Mouse (Mus musculus): ENCODE results near the gene Ube2g1. TPM values are rescaled to one million over a fixed set of nuclear protein-coding genes. Genes with fewer than 3 reads are reported as not detected.

Ube2g1 gene
- total and polyA plus RNA-seq, 3 experiments, result 14.0 to 65.0 (median 53.8) TPM

DNA sequence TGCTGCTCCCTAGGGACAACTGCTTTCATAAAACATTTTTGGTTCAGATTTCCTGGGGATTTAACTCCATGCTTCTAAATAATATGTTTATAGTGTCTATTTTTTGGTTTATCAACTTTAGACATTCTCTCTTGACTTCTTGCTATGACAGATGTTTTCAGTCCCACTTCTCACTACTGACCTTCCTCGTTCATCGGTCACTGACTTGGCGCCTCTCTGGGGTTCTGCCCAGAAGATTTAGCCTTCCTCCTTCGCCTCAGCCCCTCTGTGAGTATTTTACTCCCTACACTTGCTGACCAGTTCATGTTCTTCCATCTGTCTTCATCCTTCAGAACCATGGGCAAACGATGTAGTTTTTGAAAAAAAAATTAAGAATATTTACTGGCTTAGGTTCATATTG lies 38.3 kb downstream of the Ube2g1 start:
- no peak overlapping the region for H3K4me3 ChIP-seq
- H3K79me2 ChIP-seq (replicated peaks; ENCODE audit: control insufficient read depth, insufficient read depth, low read length), result no peaks in the 10 kb centered on the region; the same call in none of the 2 replicates
- H3K27me3 ChIP-seq (ENCODE audit: control insufficient read depth, insufficient read depth, low read length), result no peaks in the 10 kb centered on the region
- intact Hi-C loops (cut with DNase I), result no loop called here
- no peak for DNase-seq
- 70% methylated on average over 5 of the region's 5 CpGs for WGBS
- no peak overlapping the region for H3K9ac ChIP-seq (ENCODE audit: low read depth, low read length)
- no peaks in the 10 kb centered on the region; the same call in 1 of the 2 replicates for H3K36me3 ChIP-seq (ENCODE audit: control insufficient read depth, insufficient read depth, low read length)
- H3K27ac ChIP-seq, result no peak overlapping the region
- no peak for TF ChIP-seq EP300 (IDR thresholded peaks at IDR 0.05; ENCODE audit: insufficient read depth, low read depth, low read length)
- TF ChIP-seq CTCF (IDR thresholded peaks at IDR 0.05), result no peak
- TF ChIP-seq POLR2A (IDR thresholded peaks at IDR 0.05; ENCODE audit: insufficient read depth, low read depth, low read length), result no peak
- H3K4me1 ChIP-seq (ENCODE audit: control insufficient read depth, insufficient read depth, low read length), result peaks cover 4% of the 10 kb centered on the region

DNA sequence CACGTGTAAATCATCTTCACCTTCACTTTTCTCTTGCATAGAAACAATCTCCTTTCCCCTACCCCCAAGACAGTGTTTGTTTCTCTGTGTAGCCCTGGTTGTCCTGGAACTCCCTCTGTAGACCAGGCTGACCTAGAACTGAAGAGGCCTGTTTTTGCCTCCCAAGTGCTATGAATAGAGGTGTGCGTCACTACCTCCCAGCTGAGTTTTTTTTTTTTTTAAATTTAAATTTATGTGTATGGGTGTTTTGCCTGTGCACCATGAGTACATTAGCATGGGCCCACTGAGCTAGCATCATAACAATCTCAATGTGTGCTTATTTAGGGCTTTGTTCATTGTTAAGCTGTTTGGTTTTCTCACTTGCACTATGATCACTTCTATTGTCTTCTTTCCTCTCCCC lies 43.3 kb downstream of the Ube2g1 start:
- DNase-seq, result no peak
- 77% methylated on average over 2 of the region's 2 CpGs for WGBS
- H3K4me3 ChIP-seq, result no peak overlapping the region
- TF ChIP-seq POLR2A (IDR thresholded peaks at IDR 0.05; ENCODE audit: insufficient read depth, low read depth, low read length) (no peak), EP300 (IDR thresholded peaks at IDR 0.05; ENCODE audit: insufficient read depth, low read depth, low read length) (no peak), CTCF (IDR thresholded peaks at IDR 0.05) (no peak)
- peaks cover 3% of the 10 kb centered on the region for H3K4me1 ChIP-seq (ENCODE audit: control insufficient read depth, insufficient read depth, low read length)
- H3K79me2 ChIP-seq (replicated peaks; ENCODE audit: control insufficient read depth, insufficient read depth, low read length), result peaks cover 2% of the 10 kb centered on the region
- intact Hi-C loops (cut with DNase I), result loop anchor here (5.0 kb wide), 1 partner anchor 43 kb away; the partner anchor contains the start of gene Ube2g1
- no peaks in the 10 kb centered on the region for H3K27me3 ChIP-seq (ENCODE audit: control insufficient read depth, insufficient read depth, low read length)
- H3K36me3 ChIP-seq (ENCODE audit: control insufficient read depth, insufficient read depth, low read length), result no peaks in the 10 kb centered on the region; the same call in 1 of the 2 replicates
- no peak overlapping the region for H3K9ac ChIP-seq (ENCODE audit: low read depth, low read length)
- no peak overlapping the region for H3K27ac ChIP-seq

DNA sequence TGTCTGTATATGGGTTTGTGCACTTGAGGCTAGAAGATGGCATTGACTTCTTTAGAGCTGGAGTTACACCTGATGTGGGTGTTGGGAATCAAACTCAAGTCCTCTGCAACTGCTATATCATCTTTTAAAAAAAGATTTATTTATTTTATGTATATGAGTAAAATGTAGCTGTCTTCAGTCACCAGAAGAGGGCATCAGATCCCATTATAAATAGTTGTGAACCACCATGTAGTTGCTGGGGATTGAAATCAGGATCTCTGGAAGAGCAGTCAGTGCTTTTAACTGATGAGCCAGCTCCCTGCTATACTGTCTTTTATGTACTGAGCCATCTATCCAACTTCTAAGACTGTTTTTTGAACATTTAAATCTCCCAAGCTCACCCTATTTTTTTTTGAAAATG lies 52.8 kb downstream of the Ube2g1 start:
- Histone ChIP-seq H3K36me3 (ENCODE audit: control insufficient read depth, insufficient read depth, low read length) (no peaks in the 10 kb centered on the region), H3K27ac (no peak overlapping the region), H3K27me3 (ENCODE audit: control insufficient read depth, insufficient read depth, low read length) (no peaks in the 10 kb centered on the region), H3K79me2 (replicated peaks; ENCODE audit: control insufficient read depth, insufficient read depth, low read length) (peaks cover 1% of the 10 kb centered on the region; the same call in 1 of the 2 replicates), H3K9ac (ENCODE audit: low read depth, low read length) (no peak overlapping the region), H3K4me3 (no peak overlapping the region), H3K4me1 (ENCODE audit: control insufficient read depth, insufficient read depth, low read length) (no peaks in the 10 kb centered on the region)
- intact Hi-C loops (cut with DNase I), result no loop called here
- TF ChIP-seq CTCF (IDR thresholded peaks at IDR 0.05), result peak; percentile 59
- TF ChIP-seq EP300 (IDR thresholded peaks at IDR 0.05; ENCODE audit: insufficient read depth, low read depth, low read length), result no peak
- DNase-seq, result no peak

DNA sequence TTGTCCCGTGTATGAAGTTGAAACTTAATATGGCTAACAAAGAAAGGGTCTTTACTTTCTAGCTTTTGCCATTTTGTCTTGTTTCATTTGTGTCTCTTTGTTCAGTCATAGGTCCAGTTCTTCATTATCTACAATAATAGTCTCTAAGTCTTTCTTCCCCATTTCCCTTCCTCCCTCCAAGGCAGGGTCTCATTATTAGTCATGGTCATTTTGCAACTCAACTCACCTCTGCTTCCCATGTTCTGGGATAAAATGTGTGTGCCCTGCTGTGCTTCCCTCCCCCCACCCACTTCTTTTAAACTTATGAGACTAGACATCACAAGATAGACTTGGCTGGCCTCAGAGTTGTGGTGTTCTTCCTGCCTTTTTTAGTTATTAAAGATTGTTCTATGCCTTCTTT lies 53.3 kb downstream of the Ube2g1 start:
- intact Hi-C loops (cut with DNase I), result no loop called here
- no peaks in the 10 kb centered on the region for H3K27me3 ChIP-seq (ENCODE audit: control insufficient read depth, insufficient read depth, low read length)
- no peak overlapping the region for H3K27ac ChIP-seq
- no peak for DNase-seq
- H3K9ac ChIP-seq (ENCODE audit: low read depth, low read length), result no peak overlapping the region
- peaks cover 1% of the 10 kb centered on the region; the same call in 1 of the 2 replicates for H3K79me2 ChIP-seq (replicated peaks; ENCODE audit: control insufficient read depth, insufficient read depth, low read length)
- TF ChIP-seq EP300 (IDR thresholded peaks at IDR 0.05; ENCODE audit: insufficient read depth, low read depth, low read length) (no peak), POLR2A (IDR thresholded peaks at IDR 0.05; ENCODE audit: insufficient read depth, low read depth, low read length) (no peak), CTCF (IDR thresholded peaks at IDR 0.05) (no peak)
- H3K36me3 ChIP-seq (ENCODE audit: control insufficient read depth, insufficient read depth, low read length), result no peaks in the 10 kb centered on the region
- H3K4me1 ChIP-seq (ENCODE audit: control insufficient read depth, insufficient read depth, low read length), result no peaks in the 10 kb centered on the region
- H3K4me3 ChIP-seq, result no peak overlapping the region
- WGBS, result 98% methylated on average over 1 of the region's 1 CpGs

DNA sequence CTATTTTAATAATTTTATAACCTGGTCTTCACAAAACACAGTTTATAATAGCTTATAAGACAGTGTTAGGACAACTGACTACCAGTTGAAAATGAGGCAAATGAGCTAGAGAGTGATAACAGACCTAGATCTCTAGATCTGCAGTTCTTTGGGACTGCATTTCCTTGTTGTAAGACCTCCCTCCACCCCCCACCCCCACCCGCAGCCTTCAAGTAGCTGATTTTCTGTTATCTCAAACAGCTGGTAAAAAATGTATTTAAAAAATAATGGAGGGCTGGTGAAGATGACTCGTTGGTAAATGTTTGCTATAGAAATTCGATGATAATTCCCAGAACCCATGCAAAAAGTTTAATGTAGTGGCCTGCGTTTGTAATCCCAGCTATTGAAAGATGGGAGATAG lies 57.6 kb downstream of the Ube2g1 start:
- H3K9ac ChIP-seq (ENCODE audit: low read depth, low read length), result no peak overlapping the region

DNA sequence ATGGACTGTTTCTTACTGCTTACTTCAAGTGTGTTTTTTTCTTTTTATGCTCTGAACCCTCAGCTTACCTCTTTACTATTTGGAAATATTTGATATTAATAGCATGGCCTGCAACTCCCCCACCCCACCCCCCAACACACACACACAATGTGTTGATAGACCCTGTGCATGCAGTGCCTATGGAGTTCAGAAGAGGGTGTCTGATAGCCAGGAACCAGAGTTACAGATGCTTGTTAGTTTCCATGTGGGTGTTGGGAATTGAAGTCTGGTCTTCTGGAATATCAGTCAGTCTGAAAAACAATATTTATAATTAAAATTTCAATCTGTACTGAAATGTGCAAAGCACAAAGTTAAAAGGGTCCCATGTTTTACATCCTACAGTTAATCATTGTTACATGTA lies 63.6 kb downstream of the Ube2g1 start:
- Histone ChIP-seq H3K36me3 (ENCODE audit: control insufficient read depth, insufficient read depth, low read length) (peaks cover 4% of the 10 kb centered on the region; the same call in 1 of the 2 replicates), H3K9ac (ENCODE audit: low read depth, low read length) (no peak overlapping the region), H3K4me3 (no peak overlapping the region), H3K4me1 (ENCODE audit: control insufficient read depth, insufficient read depth, low read length) (peaks cover 1% of the 10 kb centered on the region; the same call in 1 of the 2 replicates), H3K79me2 (replicated peaks; ENCODE audit: control insufficient read depth, insufficient read depth, low read length) (no peaks in the 10 kb centered on the region; the same call in 1 of the 2 replicates), H3K27ac (no peak overlapping the region), H3K27me3 (ENCODE audit: control insufficient read depth, insufficient read depth, low read length) (no peaks in the 10 kb centered on the region)
- no peak for TF ChIP-seq CTCF (IDR thresholded peaks at IDR 0.05)
- TF ChIP-seq POLR2A (IDR thresholded peaks at IDR 0.05; ENCODE audit: insufficient read depth, low read depth, low read length), result no peak
- TF ChIP-seq EP300 (IDR thresholded peaks at IDR 0.05; ENCODE audit: insufficient read depth, low read depth, low read length), result no peak
- intact Hi-C loops (cut with DNase I), result no loop called here
- no peak for DNase-seq

More for the DNA sequence above, 57.6 kb downstream of the Ube2g1 start:
- intact Hi-C loops (cut with DNase I), result no loop called here
- Histone ChIP-seq H3K27me3 (ENCODE audit: control insufficient read depth, insufficient read depth, low read length) (no peaks in the 10 kb centered on the region), H3K4me1 (ENCODE audit: control insufficient read depth, insufficient read depth, low read length) (no peaks in the 10 kb centered on the region), H3K27ac (no peak overlapping the region), H3K36me3 (ENCODE audit: control insufficient read depth, insufficient read depth, low read length) (no peaks in the 10 kb centered on the region), H3K4me3 (no peak overlapping the region), H3K79me2 (replicated peaks; ENCODE audit: control insufficient read depth, insufficient read depth, low read length) (no peaks in the 10 kb centered on the region; the same call in none of the 2 replicates)
- DNase-seq, result no peak
- no peak for TF ChIP-seq EP300 (IDR thresholded peaks at IDR 0.05; ENCODE audit: insufficient read depth, low read depth, low read length)
- no peak for TF ChIP-seq POLR2A (IDR thresholded peaks at IDR 0.05; ENCODE audit: insufficient read depth, low read depth, low read length)
- no peak for TF ChIP-seq CTCF (IDR thresholded peaks at IDR 0.05)
- WGBS, result 88% methylated on average over 4 of the region's 4 CpGs

All from heart, adult 2 months (tissue).